Mouse (Mus musculus) heart, adult 9 months (tissue): Measurements from ENCODE around the gene Crmp1.
A peak's percentile ranks its signal among the peaks of the same experiment; 100 is the strongest.

Source experiments
- DNase-seq, 2 experiments: peaks; one replicate each; pipeline ENCODE4 v3.0.0; 2022; ENCODE audit warnings: low spot score in 2 of 2

The Crmp1 gene

GRCm38 (mm10) chr5:37240550-37240949 is 1.2 kb upstream of the Crmp1 start:
- no peak for DNase-seq

GRCm38 (mm10) chr5:37241224-37241623 is 516 bp upstream of the Crmp1 start:
- no peak for DNase-seq

GRCm38 (mm10) chr5:37242360-37243168 is 824 bp downstream of the Crmp1 start:
- DNase-seq: no peak

GRCm38 (mm10) chr5:37243169-37243886 is 1.6 kb downstream of the Crmp1 start:
- DNase-seq: peak; percentile 12 to 24

- DNase-seq: no peak
These were observed 2.4 kb downstream of the Crmp1 start for GRCm38 (mm10) chr5:37244161-37244560.

- no peak for DNase-seq
These were observed 3.0 kb downstream of the Crmp1 start for GRCm38 (mm10) chr5:37244666-37245242.

- DNase-seq: peak in 1 of 2 experiments; percentile 15
These were observed 3.9 kb downstream of the Crmp1 start for GRCm38 (mm10) chr5:37245651-37246050.

GRCm38 (mm10) chr5:37246138-37246910 is 4.6 kb downstream of the Crmp1 start:
- no peak for DNase-seq

- DNase-seq: no peak
These were observed 5.7 kb downstream of the Crmp1 start for GRCm38 (mm10) chr5:37247456-37247855.

- no peak for DNase-seq
These were observed 7.1 kb downstream of the Crmp1 start for GRCm38 (mm10) chr5:37248870-37249269.

- DNase-seq: no peak
These were observed 9.9 kb downstream of the Crmp1 start for GRCm38 (mm10) chr5:37251596-37251995.

- no peak for DNase-seq
These were observed 10.5 kb downstream of the Crmp1 start for GRCm38 (mm10) chr5:37252101-37252804.

- DNase-seq: no peak
These were observed 12.8 kb downstream of the Crmp1 start for GRCm38 (mm10) chr5:37254523-37254922.

- DNase-seq: no peak
These were observed 15.1 kb downstream of the Crmp1 start for GRCm38 (mm10) chr5:37256823-37257222.

- no peak for DNase-seq
These were observed 15.5 kb downstream of the Crmp1 start for GRCm38 (mm10) chr5:37257243-37257642.

GRCm38 (mm10) chr5:37261734-37262133 is 20.0 kb downstream of the Crmp1 start:
- no peak for DNase-seq

GRCm38 (mm10) chr5:37263816-37264215 is 22.1 kb downstream of the Crmp1 start:
- peak in 1 of 2 experiments; percentile 18 for DNase-seq

- no peak for DNase-seq
These were observed 39.3 kb downstream of the Crmp1 start for GRCm38 (mm10) chr5:37281021-37281420.

GRCm38 (mm10) chr5:37288374-37288773 is 46.6 kb downstream of the Crmp1 start:
- peak; percentile 16 to 19 for DNase-seq

GRCm38 (mm10) chr5:37289236-37289635 is 47.5 kb downstream of the Crmp1 start:
- DNase-seq: no peak

GRCm38 (mm10) chr5:37290983-37291382 is 49.2 kb downstream of the Crmp1 start:
- no peak for DNase-seq
